8 mouse cellular contexts compared by ENCODE assay signal in the genomic region with DNA sequence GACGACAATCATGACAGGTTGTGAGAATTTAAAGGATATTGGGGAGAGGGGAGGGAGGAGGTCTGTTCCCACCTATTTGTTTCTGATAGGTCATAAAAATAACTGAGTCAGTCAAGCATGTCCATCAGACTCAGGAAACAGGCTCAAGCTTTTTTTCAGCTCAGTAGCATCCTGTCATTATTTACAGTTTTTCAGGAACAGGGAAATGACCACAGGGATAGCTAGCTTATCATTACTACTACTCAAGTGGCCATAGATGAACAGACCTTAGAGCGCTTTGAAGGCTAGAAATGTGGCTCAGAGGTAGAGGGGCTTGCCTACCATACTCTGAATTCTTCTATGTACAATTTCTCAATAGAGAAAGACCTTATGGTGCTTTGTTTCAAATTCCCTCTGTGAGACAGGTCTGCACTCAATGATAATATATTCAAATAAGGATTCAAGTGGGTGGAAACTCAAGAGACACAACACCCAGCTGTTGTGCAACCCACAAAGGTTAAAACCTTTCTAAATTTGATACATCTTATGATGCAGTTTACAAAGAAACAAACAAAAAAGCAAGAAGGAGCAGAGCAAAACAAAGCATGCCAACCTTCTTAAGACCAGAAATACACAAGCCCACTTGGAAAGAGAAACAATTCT. TPM values are rescaled to one million over a fixed set of nuclear protein-coding genes. Genes with fewer than 3 reads are reported as not detected.
DNase-seq lines count a peak whose midpoint lies in the region; ATAC-seq and TF ChIP-seq lines count a peak whose summit lies in the region.

No protein-coding gene starts in this region.

- peaks cover 3% of the 10 kb centered on the region; the same call in 1 of the 2 replicates for H3K9me3 ChIP-seq in heart, embryonic 10.5 days
- no peaks in the 10 kb centered on the region for H3K9me3 ChIP-seq in ES-Bruce4 (replicated peaks; ENCODE audit: control insufficient read depth, insufficient read depth, low read length, poor library complexity, severe bottlenecking)
- 0 out of 2 replicates have a peak, but pooled peaks cover 2% of the 10 kb centered on the region for H3K9me3 ChIP-seq in heart, embryonic 16.5 days (replicated peaks; ENCODE audit: control insufficient read depth, low read length)
- H3K9me3 ChIP-seq in lung, postnatal 0 days (ENCODE audit: low read length), result no peaks in the 10 kb centered on the region

- H3K9ac ChIP-seq in ES-Bruce4 (ENCODE audit: low read depth, poor library complexity, severe bottlenecking), result peak overlapping the region; percentile 92
- peak overlapping the region; percentile 82 for H3K9ac ChIP-seq in heart, embryonic 16.5 days (ENCODE audit: low read length)
- H3K9ac ChIP-seq in lung, postnatal 0 days (replicated peaks; ENCODE audit: low read depth), result peak overlapping the region; percentile 79

- peaks cover 11% of the 10 kb centered on the region for H3K4me1 ChIP-seq in heart, embryonic 10.5 days
- peaks cover 1% of the 10 kb centered on the region for H3K4me1 ChIP-seq in ES-Bruce4 (ENCODE audit: control insufficient read depth, insufficient read depth, low read length)
- H3K4me1 ChIP-seq in heart, embryonic 16.5 days (ENCODE audit: control insufficient read depth, insufficient read depth, low read length), result peaks cover 16% of the 10 kb centered on the region
- peaks cover 3% of the 10 kb centered on the region; the same call in 1 of the 2 replicates for H3K4me1 ChIP-seq in lung, postnatal 0 days (ENCODE audit: insufficient read depth, low read depth, low read length)

- no peak for TF ChIP-seq CTCF in ES-Bruce4 (IDR thresholded peaks at IDR 0.05; ENCODE audit: low read depth, low read length)
- no peak for TF ChIP-seq CTCF in lung, postnatal 0 days (IDR thresholded peaks at IDR 0.05)

- ATAC-seq in heart, embryonic 16.5 days (replicated peaks; ENCODE audit: extremely low read depth, insufficient read depth, low FRiP score), result no peak
- ATAC-seq in lung, postnatal 0 days, result no peak
- no peak for ATAC-seq in erythroid progenitor cell, adult 5-6 weeks (replicated peaks; ENCODE audit: low FRiP score, poor library complexity, severe bottlenecking)

- no peak for DNase-seq in heart, embryonic 10.5 days (ENCODE audit: low spot score)
- no peak for DNase-seq in heart, adult 11 months
- DNase-seq in lung, postnatal 0 days (ENCODE audit: low spot score), result peak; percentile 42
- no peak for DNase-seq in layer of hippocampus, adult 8-10 months (ENCODE audit: low spot score in 2 of 2)
- no peak for DNase-seq in T-cell, adult 2 months (ENCODE audit: low spot score)

- peak overlapping the region; percentile 79 for H3K4me2 ChIP-seq in heart, embryonic 16.5 days (ENCODE audit: low read depth, low read length)
- peak overlapping the region; percentile 64 for H3K4me2 ChIP-seq in lung, postnatal 0 days (replicated peaks; ENCODE audit: low read depth, low read length)

- no peak for TF ChIP-seq POLR2A in ES-Bruce4 (IDR thresholded peaks at IDR 0.05; ENCODE audit: insufficient read depth, low read length)

- 38% methylated on average over 2 of the region's 2 CpGs for WGBS in heart, embryonic 10.5 days
- WGBS in heart, embryonic 16.5 days, result 51% methylated on average over 2 of the region's 2 CpGs
- WGBS in lung, postnatal 0 days, result 36% methylated on average over 2 of the region's 2 CpGs

- H3K36me3 ChIP-seq in heart, embryonic 10.5 days, result peaks cover 12% of the 10 kb centered on the region
- peaks cover 4% of the 10 kb centered on the region; the same call in 1 of the 2 replicates for H3K36me3 ChIP-seq in ES-Bruce4 (ENCODE audit: control insufficient read depth, insufficient read depth, low read length, poor library complexity, severe bottlenecking)
- H3K36me3 ChIP-seq in heart, embryonic 16.5 days (ENCODE audit: control insufficient read depth, insufficient read depth), result peaks cover 7% of the 10 kb centered on the region
- H3K36me3 ChIP-seq in lung, postnatal 0 days (ENCODE audit: insufficient read depth, low read length), result no peaks in the 10 kb centered on the region

- H3K27me3 ChIP-seq in heart, embryonic 10.5 days (ENCODE audit: insufficient read depth, poor library complexity, severe bottlenecking), result no peaks in the 10 kb centered on the region
- no peaks in the 10 kb centered on the region for H3K27me3 ChIP-seq in ES-Bruce4 (ENCODE audit: control insufficient read depth, insufficient read depth, low read length, poor library complexity, severe bottlenecking)
- H3K27me3 ChIP-seq in heart, embryonic 16.5 days (ENCODE audit: control insufficient read depth, insufficient read depth, low read length), result no peaks in the 10 kb centered on the region
- H3K27me3 ChIP-seq in lung, postnatal 0 days (replicated peaks; ENCODE audit: insufficient read depth, low read length), result no peaks in the 10 kb centered on the region

- no peak for TF ChIP-seq EP300 in ES-Bruce4 (IDR thresholded peaks at IDR 0.05; ENCODE audit: insufficient read depth, low read depth, low read length)
- TF ChIP-seq EP300 in lung, postnatal 0 days (IDR thresholded peaks at IDR 0.05), result peak; percentile 55

- H3K27ac ChIP-seq in heart, embryonic 10.5 days, result peak overlapping the region; percentile 97; the same call in 1 of the 2 replicates
- no peak overlapping the region for H3K27ac ChIP-seq in ES-Bruce4 (ENCODE audit: insufficient read depth, low read length)
- H3K27ac ChIP-seq in heart, embryonic 16.5 days (ENCODE audit: low read length), result peak overlapping the region; percentile 80
- peak overlapping the region; percentile 94 for H3K27ac ChIP-seq in lung, postnatal 0 days (ENCODE audit: low read length)

- H3K4me3 ChIP-seq in heart, embryonic 10.5 days, result peak overlapping the region; percentile 97
- peak overlapping the region; percentile 99 for H3K4me3 ChIP-seq in ES-Bruce4 (ENCODE audit: low read depth, low read length)
- peak overlapping the region; percentile 75 for H3K4me3 ChIP-seq in heart, embryonic 16.5 days (ENCODE audit: low read length)
- H3K4me3 ChIP-seq in lung, postnatal 0 days (ENCODE audit: low read depth, low read length), result peak overlapping the region; percentile 98

RNA-seq across cellular contexts. Expression of gene Cebpg, which starts 1.3 kb away (rescaled TPM):
- polyA plus RNA-seq in heart, embryonic 10.5 days (2016; fragmentation: Nextera tagmentation; extraction: Ambion mirVana), result 17.5 and 29.3 TPM in 2 replicates
- polyA plus RNA-seq in ES-Bruce4 (2011; ENCODE audit: insufficient read depth, insufficient read length, low read depth, missing spikeins), result 31.9 and 33.0 TPM in 2 replicates
- polyA plus RNA-seq in heart, embryonic 16.5 days (2015; fragmentation: Nextera tagmentation; extraction: Ambion mirVana), result 19.7 and 19.8 TPM in 2 replicates
- 46.7 and 47.4 TPM in 2 replicates for polyA plus RNA-seq in lung, postnatal 0 days (2015; fragmentation: Nextera tagmentation; extraction: Ambion mirVana)
- 41.1 and 56.6 TPM in 2 replicates for total RNA-seq in erythroid progenitor cell, adult 5-6 weeks (2015; ENCODE audit: low replicate concordance)
- 55.4 and 81.1 TPM in 2 replicates for total RNA-seq in erythroid progenitor cell, adult 5-6 weeks (2017; ENCODE audit: low replicate concordance)
- 10 to 100 TPM; 31.5 to 42.0 (median 36.7) TPM for total RNA-seq in layer of hippocampus, adult 8-10 months (2022)
